Mouse (Mus musculus): Measurements from ENCODE around the gene Tmem147.

- TF ChIP-seq CTCF (IDR thresholded peaks at IDR 0.05; ENCODE audit: extremely low read depth, insufficient read depth, insufficient read length, insufficient replicate concordance) (no peak), POLR2A (IDR thresholded peaks at IDR 0.05; ENCODE audit: low read depth, low read length) (no peak)
These were observed 8.1 kb downstream of the Tmem147 start for GRCm38 (mm10) chr7:30721286-30721685.
